10 mouse cellular contexts compared by ENCODE assay signal in the genomic region with DNA sequence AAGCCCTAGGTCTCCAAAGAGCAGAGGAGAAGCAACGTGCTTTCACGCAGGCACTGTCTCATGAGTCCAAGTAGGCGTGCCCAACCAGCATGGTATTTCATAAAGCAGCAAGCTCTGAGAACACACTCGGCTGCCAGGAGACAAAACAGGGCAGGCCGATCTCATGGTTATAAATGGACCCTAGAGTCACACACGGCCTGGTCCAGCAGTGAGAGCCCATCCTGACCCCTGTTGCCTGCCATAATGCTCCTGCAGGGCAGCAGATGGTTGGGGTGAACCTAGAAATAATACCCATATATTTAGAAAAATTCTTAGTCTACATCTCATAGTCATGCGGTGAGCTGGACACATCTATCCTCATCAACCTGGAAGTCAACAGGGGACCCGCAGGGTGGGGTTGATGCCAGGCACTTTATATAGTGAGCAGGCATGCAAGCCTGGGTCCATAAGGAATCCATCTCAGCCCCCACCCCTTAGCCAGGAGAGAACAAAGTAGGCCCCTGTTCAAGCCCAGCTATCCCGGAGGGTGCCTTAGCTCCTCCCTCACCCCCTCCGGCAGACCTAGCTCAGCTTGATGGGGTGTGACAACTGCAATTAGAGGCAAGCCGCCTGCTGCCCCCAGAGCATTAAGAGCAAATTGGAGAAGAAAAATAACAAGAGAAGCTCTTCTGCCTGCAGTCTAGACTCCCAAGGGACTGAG. TPM values are rescaled to one million over a fixed set of nuclear protein-coding genes. Genes with fewer than 3 reads are reported as not detected.
DNase-seq lines count a peak whose midpoint lies in the region; ATAC-seq lines count a peak whose summit lies in the region.
"Had no signal": no experiment of that assay in that cellular context is flagged by ENCODE, and none has a peak within 500 bp of the region (broad histone marks: within the 10 kb centered on the region; RNA-seq: fewer than 3 reads in every experiment).

No protein-coding gene starts in this region.

- 0 out of 2 replicates have a peak, but pooled peaks have one; percentile 33 for ATAC-seq in cerebellum, adult (ENCODE audit: insufficient number of reproducible peaks, low FRiP score, low TSS enrichment)
- peak; percentile 57 for ATAC-seq in neural tube, embryonic 11.5 days (ENCODE audit: insufficient read depth, low FRiP score, low TSS enrichment)
- peak; percentile 82 for ATAC-seq in hindbrain, embryonic 12.5 days (ENCODE audit: low FRiP score)

- H3K4me1 ChIP-seq in neural tube, embryonic 11.5 days (ENCODE audit: control insufficient read depth, insufficient read depth, low read length): peaks cover 9% of the 10 kb centered on the region
- peaks cover 40% of the 10 kb centered on the region for H3K4me1 ChIP-seq in hindbrain, embryonic 12.5 days

- no peaks in the 10 kb centered on the region for H3K9me3 ChIP-seq in neural tube, embryonic 11.5 days (ENCODE audit: control insufficient read depth, low read length)
- no peaks in the 10 kb centered on the region for H3K9me3 ChIP-seq in hindbrain, embryonic 12.5 days (replicated peaks)

- H3K27me3 ChIP-seq in neural tube, embryonic 11.5 days (ENCODE audit: control insufficient read depth, insufficient read depth, low read length): no peaks in the 10 kb centered on the region
- H3K27me3 ChIP-seq in hindbrain, embryonic 12.5 days: peaks cover 2% of the 10 kb centered on the region; the same call in 1 of the 2 replicates

- WGBS in neural tube, embryonic 11.5 days: 45% methylated on average over 11 of the region's 11 CpGs
- 43% methylated on average over 11 of the region's 11 CpGs for WGBS in hindbrain, embryonic 12.5 days

- no peaks in the 10 kb centered on the region for H3K36me3 ChIP-seq in neural tube, embryonic 11.5 days (ENCODE audit: control insufficient read depth, insufficient read depth, low read length)
- no peaks in the 10 kb centered on the region for H3K36me3 ChIP-seq in hindbrain, embryonic 12.5 days

- H3K4me3 ChIP-seq in neural tube, embryonic 11.5 days (ENCODE audit: low read depth, low read length): no peak overlapping the region
- no peak overlapping the region for H3K4me3 ChIP-seq in hindbrain, embryonic 12.5 days
- H3K4me3 ChIP-seq: left cerebral cortex, adult 2 months had no signal

- no peak for DNase-seq in cerebellum, adult 8-10 months
- peak; percentile 52 for DNase-seq in neural tube, embryonic 11.5 days (ENCODE audit: low spot score)
- no peak for DNase-seq in neural tube, embryonic 10.5 days (ENCODE audit: extremely low spot score, low spot score)
- DNase-seq in skeletal muscle tissue, adult 2 months (ENCODE audit: low read depth, low spot score): peak; percentile 82
- DNase-seq in lung, postnatal 4 days: no peak
- no peak for DNase-seq in urinary bladder, postnatal 10 days (ENCODE audit: low spot score)
- DNase-seq: lung, postnatal 14 days had no signal

- no peak overlapping the region for H3K27ac ChIP-seq in neural tube, embryonic 11.5 days (ENCODE audit: low read depth, low read length)
- H3K27ac ChIP-seq in hindbrain, embryonic 12.5 days: peak overlapping the region; percentile 72
- H3K27ac ChIP-seq: left cerebral cortex, adult 2 months had no signal

- no peak overlapping the region for H3K4me2 ChIP-seq in neural tube, embryonic 11.5 days (ENCODE audit: low read depth)
- H3K4me2 ChIP-seq in hindbrain, embryonic 12.5 days (replicated peaks): no peak overlapping the region

- H3K9ac ChIP-seq in neural tube, embryonic 11.5 days (ENCODE audit: low read length): no peak overlapping the region
- no peak overlapping the region for H3K9ac ChIP-seq in hindbrain, embryonic 12.5 days

RNA-seq across cellular contexts. Expression of a gene that starts 13.6 kb away (rescaled TPM):
- 1.0 and 1.8 TPM in 2 replicates for polyA plus RNA-seq in neural tube, embryonic 11.5 days (2014; fragmentation: Nextera tagmentation; extraction: Ambion mirVana)
- polyA plus RNA-seq in hindbrain, embryonic 12.5 days (2016; fragmentation: Nextera tagmentation; extraction: Ambion mirVana): 2.4 and 2.6 TPM in 2 replicates

RNA-seq across cellular contexts. Expression of a gene that starts 30.6 kb away (rescaled TPM):
- polyA plus RNA-seq in neural tube, embryonic 11.5 days (2014; fragmentation: Nextera tagmentation; extraction: Ambion mirVana): 43.3 and 45.9 TPM in 2 replicates
- polyA plus RNA-seq in hindbrain, embryonic 12.5 days (2016; fragmentation: Nextera tagmentation; extraction: Ambion mirVana): 34.6 and 36.7 TPM in 2 replicates

Comparison
In these comparisons a context has a peak if more than half of its experiments do, and no peak if none do; other contexts are left out.
1. DNase-seq: peak in neural tube, embryonic 11.5 days (single experiment) and skeletal muscle tissue, adult 2 months (single experiment); none in cerebellum, adult 8-10 months (single experiment), neural tube, embryonic 10.5 days (single experiment), lung, postnatal 4 days (0 of 2) and urinary bladder, postnatal 10 days (single experiment).
2. Peak in every context shown above with its lines, with median percentiles within 50 percentile points of each other: ATAC-seq.